Mouse (Mus musculus) heart, postnatal 25 days (tissue): ENCODE measurements around the gene Ptprg. TPM values are rescaled to one million over a fixed set of nuclear protein-coding genes. Genes with fewer than 3 reads are reported as not detected.

Source experiments
- DNase-seq: peaks from one replicate; pipeline ENCODE4 v3.0.0; 2022; ENCODE audit warnings: low spot score
- intact Hi-C: fragments of 180-260 bp; cut with DNase I; formaldehyde crosslinking; loops from one replicate; pipeline ENCODE4 v1.15.1; 2025
- total RNA-seq, 2 experiments: library from RNA; stranded (reverse); gene quantifications; 2 replicates each; pipeline ENCODE4 v1.2.3; 2021

Ptprg gene
- total RNA-seq, 2 experiments from 2014 or later: 58.0 to 62.3 TPM

- intact Hi-C loops: no loop called here
These were observed 59.1 kb downstream of the Ptprg start for GRCm38 (mm10) chr14:11612426-11612825.

GRCm38 (mm10) chr14:11613146-11613545, 59.8 kb downstream of the Ptprg start:
- intact Hi-C loops: no loop called here
- DNase-seq: no peak

More at GRCm38 (mm10) chr14:11612426-11612825, 59.1 kb downstream of the Ptprg start:
- DNase-seq: no peak

- intact Hi-C loops: loop anchor here (5.0 kb wide), 1 partner anchor 38 kb away; no protein-coding TSS in a partner anchor
- DNase-seq: no peak
These were observed 62.4 kb downstream of the Ptprg start for GRCm38 (mm10) chr14:11615697-11616096.

GRCm38 (mm10) chr14:11617362-11617761, 64.0 kb downstream of the Ptprg start:
- peak; percentile 6 for DNase-seq
- intact Hi-C loops: loop anchor here (5.0 kb wide), 1 partner anchor 40 kb away; no protein-coding TSS in a partner anchor

- intact Hi-C loops: loop anchor here (5.0 kb wide), 1 partner anchor 41 kb away; no protein-coding TSS in a partner anchor
- DNase-seq: no peak
These were observed 64.9 kb downstream of the Ptprg start for GRCm38 (mm10) chr14:11618140-11618705.

GRCm38 (mm10) chr14:11619606-11620005, 66.3 kb downstream of the Ptprg start:
- DNase-seq: no peak
- intact Hi-C loops: loop anchor here (5.0 kb wide), 1 partner anchor 42 kb away; no protein-coding TSS in a partner anchor

- DNase-seq: no peak
- intact Hi-C loops: no loop called here
These were observed 67.0 kb downstream of the Ptprg start for GRCm38 (mm10) chr14:11620314-11620713.

GRCm38 (mm10) chr14:11620962-11621568, 67.7 kb downstream of the Ptprg start:
- intact Hi-C loops: no loop called here
- no peak for DNase-seq

GRCm38 (mm10) chr14:11623576-11623975, 70.2 kb downstream of the Ptprg start:
- intact Hi-C loops: no loop called here
- no peak for DNase-seq

- DNase-seq: no peak
These were observed 77.4 kb downstream of the Ptprg start for GRCm38 (mm10) chr14:11630736-11631135.

GRCm38 (mm10) chr14:11631505-11631904, 78.2 kb downstream of the Ptprg start:
- DNase-seq: no peak
- intact Hi-C loops: no loop called here

More at GRCm38 (mm10) chr14:11630736-11631135, 77.4 kb downstream of the Ptprg start:
- intact Hi-C loops: no loop called here

- intact Hi-C loops: no loop called here
- DNase-seq: no peak
These were observed 84.3 kb downstream of the Ptprg start for GRCm38 (mm10) chr14:11637673-11638072.

GRCm38 (mm10) chr14:11639366-11639765, 86.0 kb downstream of the Ptprg start:
- intact Hi-C loops: no loop called here
- no peak for DNase-seq

GRCm38 (mm10) chr14:11640372-11640771, 87.0 kb downstream of the Ptprg start:
- intact Hi-C loops: loop anchor here (5.0 to 10.0 kb wide), 3 partner anchors 47 to 494 kb away; no protein-coding TSS in a partner anchor
- DNase-seq: no peak

GRCm38 (mm10) chr14:11640996-11641395, 87.7 kb downstream of the Ptprg start:
- no peak for DNase-seq
- intact Hi-C loops: loop anchor here (5.0 to 10.0 kb wide), 3 partner anchors 46 to 494 kb away; no protein-coding TSS in a partner anchor

- intact Hi-C loops: loop anchor here (5.0 to 10.0 kb wide), 3 partner anchors 44 to 492 kb away; no protein-coding TSS in a partner anchor
- DNase-seq: no peak
These were observed 89.6 kb downstream of the Ptprg start for GRCm38 (mm10) chr14:11642977-11643376.

- intact Hi-C loops: no loop called here
- DNase-seq: no peak
These were observed 104.0 kb downstream of the Ptprg start for GRCm38 (mm10) chr14:11657374-11657773.

GRCm38 (mm10) chr14:11663661-11664215, 110.4 kb downstream of the Ptprg start:
- no peak for DNase-seq

GRCm38 (mm10) chr14:11664302-11664701, 111.0 kb downstream of the Ptprg start:
- intact Hi-C loops: no loop called here
- no peak for DNase-seq

More at GRCm38 (mm10) chr14:11663661-11664215, 110.4 kb downstream of the Ptprg start:
- intact Hi-C loops: no loop called here

- intact Hi-C loops: no loop called here
These were observed 111.7 kb downstream of the Ptprg start for GRCm38 (mm10) chr14:11665046-11665445.

GRCm38 (mm10) chr14:11667762-11668161, 114.4 kb downstream of the Ptprg start:
- intact Hi-C loops: no loop called here
- DNase-seq: no peak

More at GRCm38 (mm10) chr14:11665046-11665445, 111.7 kb downstream of the Ptprg start:
- no peak for DNase-seq
